Mouse (Mus musculus): Measurements from ENCODE around the gene Nek6. TPM values are rescaled to one million over a fixed set of nuclear protein-coding genes. Genes with fewer than 3 reads are reported as not detected.

The Nek6 gene
- polyA plus RNA-seq (2014; fragmentation: Nextera tagmentation; extraction: Ambion mirVana), result 56.9 and 75.9 TPM in 2 replicates

- peak; percentile 81 for ATAC-seq (ENCODE audit: low FRiP score, low TSS enrichment)
- Histone ChIP-seq H3K27ac (ENCODE audit: low read depth, low read length) (peak within 1 kb of the TSS; percentile 89), H3K4me2 (replicated peaks; ENCODE audit: low read depth, low read length) (peak within 1 kb of the TSS; percentile 73), H3K9ac (ENCODE audit: low read depth, low read length) (peak within 1 kb of the TSS; percentile 92), H3K27me3 (ENCODE audit: control insufficient read depth, insufficient read depth, low read length) (no peaks in the 10 kb centered on the region), H3K4me3 (ENCODE audit: low read length) (peak within 1 kb of the TSS; percentile 77), H3K36me3 (ENCODE audit: control insufficient read depth, insufficient read depth, low read length) (no peaks in the 10 kb centered on the region), H3K4me1 (ENCODE audit: control insufficient read depth, insufficient read depth, low read length) (peaks cover 28% of the 10 kb centered on the region), H3K9me3 (ENCODE audit: control insufficient read depth, low read length) (no peaks in the 10 kb centered on the region)
- WGBS, result under 1% methylated on average over 84 of the region's 90 CpGs
Measured at GRCm38 (mm10) chr2:38511487-38512307, at the start of gene Nek6. Gene Nek6 (plus strand): TSS chr2:38511643.

GRCm38 (mm10) chr2:38462323-38462722 lies 49.1 kb upstream of the Nek6 start:
- no peaks in the 10 kb centered on the region for H3K36me3 ChIP-seq (ENCODE audit: control insufficient read depth, insufficient read depth, low read length)
- H3K27me3 ChIP-seq (ENCODE audit: control insufficient read depth, insufficient read depth, low read length), result no peaks in the 10 kb centered on the region
- no peak overlapping the region for H3K4me2 ChIP-seq (replicated peaks; ENCODE audit: low read depth, low read length)
- no peak overlapping the region for H3K9ac ChIP-seq (ENCODE audit: low read depth, low read length)
- ATAC-seq (ENCODE audit: low FRiP score, low TSS enrichment), result no peak
- H3K4me3 ChIP-seq (ENCODE audit: low read length), result no peak overlapping the region
- no peak overlapping the region for H3K27ac ChIP-seq (ENCODE audit: low read depth, low read length)
- H3K4me1 ChIP-seq (ENCODE audit: control insufficient read depth, insufficient read depth, low read length), result no peaks in the 10 kb centered on the region
- WGBS, result 66% methylated on average over 3 of the region's 3 CpGs
- H3K9me3 ChIP-seq (ENCODE audit: control insufficient read depth, low read length), result no peaks in the 10 kb centered on the region

- no peak overlapping the region for H3K4me3 ChIP-seq (ENCODE audit: low read length)
- H3K27ac ChIP-seq (ENCODE audit: low read depth, low read length), result no peak overlapping the region
- no peak for ATAC-seq (ENCODE audit: low FRiP score, low TSS enrichment)
- no peaks in the 10 kb centered on the region for H3K9me3 ChIP-seq (ENCODE audit: control insufficient read depth, low read length)
- no peak overlapping the region for H3K9ac ChIP-seq (ENCODE audit: low read depth, low read length)
- H3K4me1 ChIP-seq (ENCODE audit: control insufficient read depth, insufficient read depth, low read length), result no peaks in the 10 kb centered on the region
- 80% methylated on average over 4 of the region's 4 CpGs for WGBS
- H3K4me2 ChIP-seq (replicated peaks; ENCODE audit: low read depth, low read length), result no peak overlapping the region
- H3K36me3 ChIP-seq (ENCODE audit: control insufficient read depth, insufficient read depth, low read length), result no peaks in the 10 kb centered on the region
- H3K27me3 ChIP-seq (ENCODE audit: control insufficient read depth, insufficient read depth, low read length), result no peaks in the 10 kb centered on the region
Measured at GRCm38 (mm10) chr2:38468845-38469244, 42.6 kb upstream of the Nek6 start.

GRCm38 (mm10) chr2:38471745-38472144 lies 39.7 kb upstream of the Nek6 start:
- Histone ChIP-seq H3K9ac (ENCODE audit: low read depth, low read length) (no peak overlapping the region), H3K4me3 (ENCODE audit: low read length) (no peak overlapping the region), H3K27me3 (ENCODE audit: control insufficient read depth, insufficient read depth, low read length) (no peaks in the 10 kb centered on the region), H3K9me3 (ENCODE audit: control insufficient read depth, low read length) (no peaks in the 10 kb centered on the region), H3K4me1 (ENCODE audit: control insufficient read depth, insufficient read depth, low read length) (no peaks in the 10 kb centered on the region), H3K27ac (ENCODE audit: low read depth, low read length) (no peak overlapping the region), H3K36me3 (ENCODE audit: control insufficient read depth, insufficient read depth, low read length) (no peaks in the 10 kb centered on the region), H3K4me2 (replicated peaks; ENCODE audit: low read depth, low read length) (no peak overlapping the region)
- 76% methylated on average over 5 of the region's 5 CpGs for WGBS
- ATAC-seq (ENCODE audit: low FRiP score, low TSS enrichment), result no peak

- Histone ChIP-seq H3K4me2 (replicated peaks; ENCODE audit: low read depth, low read length) (no peak overlapping the region), H3K27me3 (ENCODE audit: control insufficient read depth, insufficient read depth, low read length) (no peaks in the 10 kb centered on the region), H3K4me1 (ENCODE audit: control insufficient read depth, insufficient read depth, low read length) (no peaks in the 10 kb centered on the region), H3K4me3 (ENCODE audit: low read length) (no peak overlapping the region), H3K27ac (ENCODE audit: low read depth, low read length) (no peak overlapping the region), H3K36me3 (ENCODE audit: control insufficient read depth, insufficient read depth, low read length) (no peaks in the 10 kb centered on the region), H3K9ac (ENCODE audit: low read depth, low read length) (no peak overlapping the region), H3K9me3 (ENCODE audit: control insufficient read depth, low read length) (no peaks in the 10 kb centered on the region)
- ATAC-seq (ENCODE audit: low FRiP score, low TSS enrichment), result no peak
Measured at GRCm38 (mm10) chr2:38472829-38473228, 38.6 kb upstream of the Nek6 start.

GRCm38 (mm10) chr2:38476871-38477496 lies 34.5 kb upstream of the Nek6 start:
- 69% methylated on average over 9 of the region's 9 CpGs for WGBS
- no peaks in the 10 kb centered on the region for H3K36me3 ChIP-seq (ENCODE audit: control insufficient read depth, insufficient read depth, low read length)

GRCm38 (mm10) chr2:38477497-38477873 lies 34.0 kb upstream of the Nek6 start:
- H3K27ac ChIP-seq (ENCODE audit: low read depth, low read length), result no peak overlapping the region
- ATAC-seq (ENCODE audit: low FRiP score, low TSS enrichment), result no peak
- H3K4me1 ChIP-seq (ENCODE audit: control insufficient read depth, insufficient read depth, low read length), result no peaks in the 10 kb centered on the region
- WGBS, result 54% methylated on average over 9 of the region's 9 CpGs
- H3K27me3 ChIP-seq (ENCODE audit: control insufficient read depth, insufficient read depth, low read length), result no peaks in the 10 kb centered on the region
- no peak overlapping the region for H3K4me2 ChIP-seq (replicated peaks; ENCODE audit: low read depth, low read length)
- H3K36me3 ChIP-seq (ENCODE audit: control insufficient read depth, insufficient read depth, low read length), result no peaks in the 10 kb centered on the region
- H3K9me3 ChIP-seq (ENCODE audit: control insufficient read depth, low read length), result no peaks in the 10 kb centered on the region
- H3K9ac ChIP-seq (ENCODE audit: low read depth, low read length), result no peak overlapping the region
- no peak overlapping the region for H3K4me3 ChIP-seq (ENCODE audit: low read length)

More at GRCm38 (mm10) chr2:38476871-38477496, 34.5 kb upstream of the Nek6 start:
- Histone ChIP-seq H3K4me3 (ENCODE audit: low read length) (no peak overlapping the region), H3K9me3 (ENCODE audit: control insufficient read depth, low read length) (no peaks in the 10 kb centered on the region), H3K4me2 (replicated peaks; ENCODE audit: low read depth, low read length) (no peak overlapping the region), H3K27me3 (ENCODE audit: control insufficient read depth, insufficient read depth, low read length) (no peaks in the 10 kb centered on the region), H3K4me1 (ENCODE audit: control insufficient read depth, insufficient read depth, low read length) (no peaks in the 10 kb centered on the region), H3K9ac (ENCODE audit: low read depth, low read length) (no peak overlapping the region), H3K27ac (ENCODE audit: low read depth, low read length) (no peak overlapping the region)
- no peak for ATAC-seq (ENCODE audit: low FRiP score, low TSS enrichment)

- Histone ChIP-seq H3K4me1 (ENCODE audit: control insufficient read depth, insufficient read depth, low read length) (no peaks in the 10 kb centered on the region), H3K36me3 (ENCODE audit: control insufficient read depth, insufficient read depth, low read length) (no peaks in the 10 kb centered on the region), H3K9me3 (ENCODE audit: control insufficient read depth, low read length) (no peaks in the 10 kb centered on the region), H3K4me2 (replicated peaks; ENCODE audit: low read depth, low read length) (no peak overlapping the region), H3K27ac (ENCODE audit: low read depth, low read length) (no peak overlapping the region), H3K4me3 (ENCODE audit: low read length) (no peak overlapping the region), H3K27me3 (ENCODE audit: control insufficient read depth, insufficient read depth, low read length) (no peaks in the 10 kb centered on the region), H3K9ac (ENCODE audit: low read depth, low read length) (no peak overlapping the region)
- ATAC-seq (ENCODE audit: low FRiP score, low TSS enrichment), result no peak
- WGBS, result 87% methylated on average over 4 of the region's 4 CpGs
Measured at GRCm38 (mm10) chr2:38478683-38479082, 32.8 kb upstream of the Nek6 start.

GRCm38 (mm10) chr2:38479541-38479940 lies 31.9 kb upstream of the Nek6 start:
- H3K4me1 ChIP-seq (ENCODE audit: control insufficient read depth, insufficient read depth, low read length), result no peaks in the 10 kb centered on the region
- no peak overlapping the region for H3K9ac ChIP-seq (ENCODE audit: low read depth, low read length)
- no peaks in the 10 kb centered on the region for H3K27me3 ChIP-seq (ENCODE audit: control insufficient read depth, insufficient read depth, low read length)
- H3K4me3 ChIP-seq (ENCODE audit: low read length), result no peak overlapping the region
- H3K27ac ChIP-seq (ENCODE audit: low read depth, low read length), result no peak overlapping the region
- no peaks in the 10 kb centered on the region for H3K9me3 ChIP-seq (ENCODE audit: control insufficient read depth, low read length)
- H3K4me2 ChIP-seq (replicated peaks; ENCODE audit: low read depth, low read length), result no peak overlapping the region
- ATAC-seq (ENCODE audit: low FRiP score, low TSS enrichment), result no peak
- WGBS, result 89% methylated on average over 3 of the region's 3 CpGs
- H3K36me3 ChIP-seq (ENCODE audit: control insufficient read depth, insufficient read depth, low read length), result no peaks in the 10 kb centered on the region
